Mouse (Mus musculus): Measurements from ENCODE around the gene Mrm2. TPM values are rescaled to one million over a fixed set of nuclear protein-coding genes. Genes with fewer than 3 reads are reported as not detected.
"Not testable (repeated sequence)": the region's sequence is repeated elsewhere in the genome, so short reads cannot be mapped to it uniquely, and the experiment has no call there.

Mrm2 gene
- 10 to 100 TPM in 1 of 2 experiments, 1 to 10 TPM in 1; 8.4 to 11.6 TPM for total RNA-seq (2021)

- DNase-seq: peak; percentile 86 to 91
- intact Hi-C loops (cut with DNase I): loop anchor here (5.0 kb wide), 2 partner anchors 80 to 205 kb away; no protein-coding TSS in a partner anchor
Measured at GRCm38 (mm10) chr5:140331615-140332512, at the start of gene Mrm2. Mrm2 (minus strand) TSS chr5:140331898.

GRCm38 (mm10) chr5:140381156-140381555 is 49.5 kb upstream of the Mrm2 start:
- intact Hi-C loops (cut with DNase I): no loop called here
- no peak for DNase-seq

- intact Hi-C loops (cut with DNase I): no loop called here
- no peak for DNase-seq
Measured at GRCm38 (mm10) chr5:140379299-140379698, 47.6 kb upstream of the Mrm2 start.

GRCm38 (mm10) chr5:140378121-140378853 is 46.6 kb upstream of the Mrm2 start:
- intact Hi-C loops (cut with DNase I): no loop called here
- no peak for DNase-seq

- intact Hi-C loops (cut with DNase I): no loop called here
- DNase-seq: no peak
Measured at GRCm38 (mm10) chr5:140375249-140375829, 43.6 kb upstream of the Mrm2 start.

GRCm38 (mm10) chr5:140374226-140374625 is 42.5 kb upstream of the Mrm2 start:
- intact Hi-C loops (cut with DNase I): no loop called here
- no peak for DNase-seq

- intact Hi-C loops (cut with DNase I): no loop called here
Measured at GRCm38 (mm10) chr5:140373711-140374110, 42.0 kb upstream of the Mrm2 start.

GRCm38 (mm10) chr5:140371671-140372070 is 40.0 kb upstream of the Mrm2 start:
- intact Hi-C loops (cut with DNase I): no loop called here
- DNase-seq: no peak

More at GRCm38 (mm10) chr5:140373711-140374110, 42.0 kb upstream of the Mrm2 start:
- no peak for DNase-seq

- peak in 1 of 2 experiments; percentile 19 for DNase-seq
- intact Hi-C loops (cut with DNase I): no loop called here
Measured at GRCm38 (mm10) chr5:140370446-140371254, 39.0 kb upstream of the Mrm2 start.

- DNase-seq: no peak
- intact Hi-C loops (cut with DNase I): no loop called here
Measured at GRCm38 (mm10) chr5:140369466-140369865, 37.8 kb upstream of the Mrm2 start.

- intact Hi-C loops (cut with DNase I): no loop called here
- no peak for DNase-seq
Measured at GRCm38 (mm10) chr5:140368926-140369325, 37.2 kb upstream of the Mrm2 start.

GRCm38 (mm10) chr5:140368126-140368525 is 36.4 kb upstream of the Mrm2 start:
- intact Hi-C loops (cut with DNase I); DNase-seq: not testable (repeated sequence)

- DNase-seq: no peak
- intact Hi-C loops (cut with DNase I): no loop called here
Measured at GRCm38 (mm10) chr5:140364415-140364814, 32.7 kb upstream of the Mrm2 start.

GRCm38 (mm10) chr5:140359930-140360674 is 28.4 kb upstream of the Mrm2 start:
- DNase-seq: no peak
- intact Hi-C loops (cut with DNase I): no loop called here

- DNase-seq: no peak
- intact Hi-C loops (cut with DNase I): no loop called here
Measured at GRCm38 (mm10) chr5:140357466-140357865, 25.8 kb upstream of the Mrm2 start.

GRCm38 (mm10) chr5:140355934-140356333 is 24.2 kb upstream of the Mrm2 start:
- intact Hi-C loops (cut with DNase I): no loop called here
- DNase-seq: peak in 1 of 2 experiments; percentile 18

GRCm38 (mm10) chr5:140352352-140352751 is 20.7 kb upstream of the Mrm2 start:
- intact Hi-C loops (cut with DNase I): no loop called here
- no peak for DNase-seq

- intact Hi-C loops (cut with DNase I): no loop called here
- no peak for DNase-seq
Measured at GRCm38 (mm10) chr5:140350731-140351497, 19.2 kb upstream of the Mrm2 start.

GRCm38 (mm10) chr5:140349882-140350281 is 18.2 kb upstream of the Mrm2 start:
- DNase-seq: no peak
- intact Hi-C loops (cut with DNase I): no loop called here
